Mouse (Mus musculus): ENCODE results near the gene Dglucy.

DNA sequence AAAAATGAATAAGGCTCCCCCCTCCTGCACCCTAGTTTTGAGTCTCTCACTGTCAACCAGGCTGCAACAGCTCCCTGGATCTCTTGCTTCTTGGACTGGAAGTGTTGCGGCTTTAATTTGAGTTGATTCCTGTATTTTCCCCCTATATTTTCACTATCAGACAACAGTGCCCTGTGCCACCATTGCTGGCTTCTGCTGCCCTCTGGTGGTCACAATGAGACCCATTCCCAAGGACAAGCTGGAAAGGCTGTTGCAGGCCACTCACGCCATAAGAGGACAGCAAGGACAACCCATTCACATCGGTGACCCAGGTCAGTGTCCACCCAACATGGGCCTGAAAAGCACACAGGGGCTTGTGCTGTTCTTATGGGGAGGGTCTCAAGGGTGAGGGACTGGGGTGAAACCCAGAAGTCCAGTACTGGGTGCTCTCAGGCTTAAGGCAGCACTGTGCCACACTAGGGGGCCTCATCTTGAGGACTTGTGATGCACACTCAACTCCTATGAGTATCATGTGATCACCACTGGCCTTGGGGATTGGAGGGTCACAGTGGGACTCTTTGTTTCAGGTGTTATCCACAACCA lies 62.4 kb downstream of the Dglucy start:
- peak; percentile 93 for TF ChIP-seq CTCF (IDR thresholded peaks at IDR 0.05; ENCODE audit: borderline replicate concordance, extremely low read depth, insufficient read depth, insufficient read length)
- TF ChIP-seq POLR2A (IDR thresholded peaks at IDR 0.05; ENCODE audit: borderline replicate concordance, extremely low read depth, insufficient read depth, insufficient read length, poor library complexity, severe bottlenecking), result no peak
